Mouse (Mus musculus): ENCODE results near the gene Hvcn1. TPM values are rescaled to one million over a fixed set of nuclear protein-coding genes. Genes with fewer than 3 reads are reported as not detected.

Gene Hvcn1
- polyA plus RNA-seq, 2 experiments, result 1.3 to 1.6 TPM

DNA sequence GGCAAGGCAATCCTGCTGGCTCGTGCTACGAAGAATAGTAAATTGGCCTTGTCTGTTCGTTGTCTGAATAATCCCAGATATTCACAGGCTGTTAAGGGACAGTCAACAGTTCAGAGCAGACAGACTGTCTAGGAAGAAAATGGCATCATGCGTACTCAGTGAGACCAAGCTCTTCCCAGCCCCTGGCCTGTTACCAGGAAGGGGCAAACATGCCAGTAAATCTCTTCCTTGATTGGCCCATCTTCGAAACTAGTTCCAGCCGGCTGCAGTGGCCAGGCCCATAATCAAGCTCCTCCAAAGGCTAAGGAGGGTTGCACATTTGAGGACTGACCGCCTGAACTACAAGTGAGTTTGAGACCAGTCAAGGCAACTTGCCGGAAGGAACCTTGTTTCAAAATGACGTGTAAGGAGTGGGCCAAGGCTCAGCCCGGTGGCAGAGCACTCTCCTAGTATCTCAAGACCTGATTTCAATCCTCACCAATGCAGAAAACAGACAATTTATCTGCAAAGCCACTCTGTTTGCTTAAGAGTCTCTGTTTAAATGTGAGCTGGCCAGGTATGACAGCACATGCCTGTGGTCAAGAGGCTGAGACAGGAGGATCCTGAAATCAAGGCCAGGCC, 40.1 kb downstream of the Hvcn1 start:
- Histone ChIP-seq H3K4me3 (ENCODE audit: insufficient read depth in 1 of 2, low read depth in 2 of 2, low read length in 2 of 2) (no peak overlapping the region), H3K36me3 (replicated peaks; ENCODE audit: control insufficient read depth, insufficient read depth, low read depth) (no peaks in the 10 kb centered on the region), H3K9ac (replicated peaks) (no peak overlapping the region), H3K27me3 (ENCODE audit: control insufficient read depth, insufficient read depth, low read length) (no peaks in the 10 kb centered on the region), H3K27ac (no peak overlapping the region), H3K9me3 (ENCODE audit: control insufficient read depth, low read length) (no peaks in the 10 kb centered on the region), H3K4me1 (replicated peaks; ENCODE audit: control insufficient read depth in 2 of 2, insufficient read depth in 2 of 2, low read length in 1 of 2) (no peaks in the 10 kb centered on the region), H3K4me2 (ENCODE audit: low read depth) (no peak overlapping the region)
- ATAC-seq (ENCODE audit: insufficient read depth) (no peak), DNase-seq (ENCODE audit: low read depth in 3 of 3, low spot score in 3 of 3) (no peak)
- TF ChIP-seq EP300 (IDR thresholded peaks at IDR 0.05; ENCODE audit: low read depth), result no peak
- no peak for TF ChIP-seq CTCF (IDR thresholded peaks at IDR 0.05; ENCODE audit: low read depth)
- 71% methylated on average over 10 of the region's 10 CpGs for WGBS (ENCODE audit: insufficient replicate concordance)

DNA sequence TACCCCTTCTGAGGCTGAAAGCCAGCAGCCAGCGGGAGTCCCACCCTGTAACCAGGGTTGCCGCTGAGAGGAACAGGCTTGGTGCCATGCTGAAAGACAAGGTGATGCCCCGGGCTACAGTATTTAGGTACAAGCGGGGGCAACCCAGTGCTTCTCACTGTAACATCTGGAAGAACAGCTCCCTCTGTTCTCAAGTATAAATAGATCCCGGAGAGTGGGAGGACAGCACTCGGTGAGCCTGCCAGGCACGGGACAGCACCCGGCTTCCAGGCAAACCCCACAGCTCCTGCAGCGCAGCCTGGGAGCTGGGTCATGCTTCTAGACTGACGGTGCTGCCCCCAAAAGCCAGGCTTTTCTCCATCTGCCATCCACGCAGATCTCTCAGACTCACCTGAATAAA, 40.9 kb downstream of the Hvcn1 start:
- WGBS (ENCODE audit: insufficient replicate concordance), result 75% methylated on average over 11 of the region's 11 CpGs
- Histone ChIP-seq H3K9me3 (ENCODE audit: control insufficient read depth, low read length) (no peaks in the 10 kb centered on the region), H3K27ac (no peak overlapping the region)

DNA sequence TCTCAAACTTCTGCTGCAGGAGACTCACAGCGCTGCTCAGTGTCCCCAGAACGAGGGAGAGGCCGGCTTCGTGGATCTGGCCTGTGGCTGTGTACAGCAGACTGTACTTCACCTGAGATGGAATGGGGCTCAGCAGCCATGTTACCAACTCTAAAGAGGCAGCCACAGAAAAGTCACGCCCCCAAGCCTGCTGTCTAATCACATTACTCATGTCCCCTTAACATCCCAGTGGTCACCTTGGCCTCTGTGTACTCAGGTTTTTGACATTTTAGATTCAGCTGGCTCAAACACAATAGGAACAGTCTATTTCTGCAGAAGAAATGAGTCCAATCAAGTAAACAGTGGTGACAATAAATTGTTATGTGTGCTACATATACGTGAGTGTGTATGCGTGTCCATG, 41.3 kb downstream of the Hvcn1 start:
- Histone ChIP-seq H3K27ac (no peak overlapping the region), H3K4me1 (replicated peaks; ENCODE audit: control insufficient read depth in 2 of 2, insufficient read depth in 2 of 2, low read length in 1 of 2) (no peaks in the 10 kb centered on the region), H3K9ac (replicated peaks) (no peak overlapping the region), H3K4me3 (ENCODE audit: insufficient read depth in 1 of 2, low read depth in 2 of 2, low read length in 2 of 2) (no peak overlapping the region), H3K36me3 (replicated peaks; ENCODE audit: control insufficient read depth, insufficient read depth, low read depth) (no peaks in the 10 kb centered on the region), H3K27me3 (ENCODE audit: control insufficient read depth, insufficient read depth, low read length) (no peaks in the 10 kb centered on the region), H3K4me2 (ENCODE audit: low read depth) (no peak overlapping the region), H3K9me3 (ENCODE audit: control insufficient read depth, low read length) (no peaks in the 10 kb centered on the region)
- WGBS (ENCODE audit: insufficient replicate concordance), result 86% methylated on average over 7 of the region's 7 CpGs
- no peak for DNase-seq (ENCODE audit: low read depth in 3 of 3, low spot score in 3 of 3)
- ATAC-seq (ENCODE audit: insufficient read depth), result no peak
- no peak for TF ChIP-seq EP300 (IDR thresholded peaks at IDR 0.05; ENCODE audit: low read depth)
- TF ChIP-seq CTCF (IDR thresholded peaks at IDR 0.05; ENCODE audit: low read depth), result no peak

More for the DNA sequence above, 40.9 kb downstream of the Hvcn1 start:
- DNase-seq (ENCODE audit: low read depth in 3 of 3, low spot score in 3 of 3) (no peak), ATAC-seq (ENCODE audit: insufficient read depth) (no peak)
- H3K9ac ChIP-seq (replicated peaks), result no peak overlapping the region
- TF ChIP-seq EP300 (IDR thresholded peaks at IDR 0.05; ENCODE audit: low read depth) (no peak), CTCF (IDR thresholded peaks at IDR 0.05; ENCODE audit: low read depth) (no peak)
- H3K4me1 ChIP-seq (replicated peaks; ENCODE audit: control insufficient read depth in 2 of 2, insufficient read depth in 2 of 2, low read length in 1 of 2), result no peaks in the 10 kb centered on the region
- H3K36me3 ChIP-seq (replicated peaks; ENCODE audit: control insufficient read depth, insufficient read depth, low read depth), result no peaks in the 10 kb centered on the region
- no peak overlapping the region for H3K4me3 ChIP-seq (ENCODE audit: insufficient read depth in 1 of 2, low read depth in 2 of 2, low read length in 2 of 2)
- no peak overlapping the region for H3K4me2 ChIP-seq (ENCODE audit: low read depth)
- no peaks in the 10 kb centered on the region for H3K27me3 ChIP-seq (ENCODE audit: control insufficient read depth, insufficient read depth, low read length)

DNA sequence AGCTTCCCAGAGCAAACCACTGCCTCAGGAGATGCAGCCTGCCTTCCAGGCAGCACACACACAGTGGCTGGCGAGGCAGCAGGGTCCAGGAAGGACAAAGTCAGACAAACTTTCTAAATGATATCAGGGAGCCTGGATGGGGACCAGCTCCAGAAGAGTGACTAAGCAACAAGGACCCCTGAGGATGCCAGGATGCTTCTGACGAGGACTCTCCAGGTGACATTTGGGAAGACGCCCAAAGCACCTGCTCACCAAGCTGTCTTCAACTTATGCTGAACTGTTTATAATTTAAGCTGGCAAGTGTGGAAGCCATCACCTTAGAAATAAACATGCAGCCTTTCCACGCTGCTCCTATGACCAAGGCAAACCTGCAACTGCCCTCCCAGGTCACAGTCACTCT, 42.7 kb downstream of the Hvcn1 start:
- no peaks in the 10 kb centered on the region for H3K36me3 ChIP-seq (replicated peaks; ENCODE audit: control insufficient read depth, insufficient read depth, low read depth)
- no peaks in the 10 kb centered on the region for H3K27me3 ChIP-seq (ENCODE audit: control insufficient read depth, insufficient read depth, low read length)
- WGBS (ENCODE audit: insufficient replicate concordance), result 68% methylated on average over 4 of the region's 4 CpGs
- no peaks in the 10 kb centered on the region for H3K9me3 ChIP-seq (ENCODE audit: control insufficient read depth, low read length)
- TF ChIP-seq EP300 (IDR thresholded peaks at IDR 0.05; ENCODE audit: low read depth) (no peak), CTCF (IDR thresholded peaks at IDR 0.05; ENCODE audit: low read depth) (no peak)
- H3K9ac ChIP-seq (replicated peaks), result no peak overlapping the region
- no peak overlapping the region for H3K27ac ChIP-seq
- H3K4me2 ChIP-seq (ENCODE audit: low read depth), result no peak overlapping the region
- DNase-seq (ENCODE audit: low read depth in 3 of 3, low spot score in 3 of 3) (no peak), ATAC-seq (ENCODE audit: insufficient read depth) (no peak)
- no peaks in the 10 kb centered on the region for H3K4me1 ChIP-seq (replicated peaks; ENCODE audit: control insufficient read depth in 2 of 2, insufficient read depth in 2 of 2, low read length in 1 of 2)
- H3K4me3 ChIP-seq (ENCODE audit: insufficient read depth in 1 of 2, low read depth in 2 of 2, low read length in 2 of 2), result no peak overlapping the region

DNA sequence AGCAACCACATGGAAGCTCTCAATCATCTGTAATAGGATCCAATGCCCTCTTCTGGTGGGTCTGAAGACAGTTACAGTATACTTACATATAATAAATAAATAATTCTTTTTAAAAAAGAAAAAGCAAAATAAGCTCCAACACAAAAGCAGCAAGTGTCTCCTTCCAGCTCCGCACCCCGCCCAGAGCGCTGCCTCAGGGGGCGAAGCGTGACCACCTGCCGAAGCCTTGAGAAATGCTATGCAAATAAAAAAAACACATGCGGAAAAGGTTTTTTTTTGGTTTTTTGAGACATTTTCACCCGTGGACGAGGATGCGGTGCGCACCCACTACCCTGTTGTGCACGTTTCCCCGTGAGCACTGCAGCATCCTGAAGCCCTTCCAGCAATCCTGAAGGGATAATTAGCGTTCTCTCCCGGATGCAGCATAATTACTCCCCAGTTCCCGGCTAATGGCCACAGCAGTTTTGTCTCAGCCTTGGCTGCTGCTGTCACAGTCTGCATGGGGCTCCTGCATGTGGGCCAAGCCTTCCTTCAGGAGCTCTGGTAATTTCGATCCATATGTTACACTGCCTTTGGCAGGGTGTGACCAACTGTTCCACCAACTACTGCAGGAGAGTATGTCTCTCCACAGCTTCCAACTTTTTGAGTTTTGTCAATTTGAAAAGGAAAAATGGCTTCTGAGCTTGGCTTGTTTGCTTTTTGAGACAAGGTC, 45.4 kb downstream of the Hvcn1 start:
- ATAC-seq (ENCODE audit: insufficient read depth) (no peak), DNase-seq (ENCODE audit: low read depth in 3 of 3, low spot score in 3 of 3) (no peak)
- Histone ChIP-seq H3K4me2 (ENCODE audit: low read depth) (no peak overlapping the region), H3K36me3 (replicated peaks; ENCODE audit: control insufficient read depth, insufficient read depth, low read depth) (no peaks in the 10 kb centered on the region), H3K4me3 (ENCODE audit: insufficient read depth in 1 of 2, low read depth in 2 of 2, low read length in 2 of 2) (no peak overlapping the region), H3K27ac (no peak overlapping the region), H3K27me3 (ENCODE audit: control insufficient read depth, insufficient read depth, low read length) (no peaks in the 10 kb centered on the region), H3K4me1 (replicated peaks; ENCODE audit: control insufficient read depth in 2 of 2, insufficient read depth in 2 of 2, low read length in 1 of 2) (no peaks in the 10 kb centered on the region), H3K9me3 (ENCODE audit: control insufficient read depth, low read length) (no peaks in the 10 kb centered on the region), H3K9ac (replicated peaks) (no peak overlapping the region)
- TF ChIP-seq EP300 (IDR thresholded peaks at IDR 0.05; ENCODE audit: low read depth) (no peak), CTCF (IDR thresholded peaks at IDR 0.05; ENCODE audit: low read depth) (no peak)
- 84% methylated on average over 17 of the region's 17 CpGs for WGBS (ENCODE audit: insufficient replicate concordance)
